Mouse (Mus musculus) forebrain, postnatal 0 days (tissue): ENCODE measurements at regions not wholly inside any gene's neighbourhood (a gene's known extent, or its start where the extent isn't known, plus 50 kb on each side); places are given as distances from the start of the nearest gene placed in this dataset.

Experiments used
- ATAC-seq: fragments of 200-750 bp; cut with Nextera tagmentation; 2 replicates; pipeline ENCODE4 v1.8.0; 2017; ENCODE audit warnings: mild to moderate bottlenecking, moderate library complexity
- DNase-seq: peaks from one replicate; pipeline ENCODE4 v3.0.0-alpha.2; 2015
- H3K27ac ChIP-seq: fragments of 300-500 bp; sonication (generic); 2 replicates; pipeline ENCODE4 v1.5.1; 2014; ENCODE audit warnings: low read depth, mild to moderate bottlenecking, antibody characterized with exemption, low read length, moderate library complexity, mixed read lengths
- H3K27me3 ChIP-seq: fragments of 300-500 bp; sonication (generic); 2 replicates; pipeline ENCODE4 v1.6.1; 2014; ENCODE audit warnings: mild to moderate bottlenecking, low read length, mixed read lengths; ENCODE audit not compliant: insufficient read depth
- H3K36me3 ChIP-seq: fragments of 300-500 bp; sonication (generic); 2 replicates; pipeline ENCODE4 v1.6.1; 2014; ENCODE audit warnings: mild to moderate bottlenecking, moderate library complexity; ENCODE audit not compliant: insufficient read depth
- H3K4me1 ChIP-seq: fragments of 300-500 bp; sonication (generic); 2 replicates; pipeline ENCODE4 v1.6.1; 2014; ENCODE audit warnings: antibody characterized with exemption; ENCODE audit not compliant: insufficient read depth
- H3K4me2 ChIP-seq: fragments of 300-500 bp; sonication (generic); 2 replicates; pipeline ENCODE4 v1.6.1; 2014; ENCODE audit warnings: low read depth, mild to moderate bottlenecking, moderate library complexity
- H3K4me3 ChIP-seq: fragments of 300-500 bp; sonication (generic); 2 replicates; pipeline ENCODE4 v1.5.1; 2014; ENCODE audit warnings: low read depth, low read length, mixed read lengths
- H3K9ac ChIP-seq: fragments of 300-500 bp; sonication (generic); 2 replicates; pipeline ENCODE4 v1.6.1; 2014; ENCODE audit warnings: mild to moderate bottlenecking
- H3K9me3 ChIP-seq: fragments of 300-500 bp; sonication (generic); 2 replicates; pipeline ENCODE4 v1.6.1; 2016; ENCODE audit warnings: low read length
- CTCF ChIP-seq: sonication (generic); IDR thresholded peaks from 2 replicates; pipeline ENCODE4 v1.5.1; 2016; ENCODE audit warnings: antibody characterized with exemption, control low read depth, low read depth
- WGBS: fragments of 180-500 bp; shearing (Covaris S2); extraction: QIAGEN DNeasy Blood & Tissue Kit; methylation state at CpG from one replicate; pipeline ENCODE4 v1.1.7; 2014; 5-methylcytosine and 5-hydroxymethylcytosine counted together

- peak; percentile 51 for DNase-seq
- WGBS = 34% methylated on average over 3 of the region's 3 CpGs
- Histone ChIP-seq H3K36me3 (no peaks in the 10 kb centered on the region), H3K27me3 (no peaks in the 10 kb centered on the region), H3K4me1 (no peaks in the 10 kb centered on the region), H3K9me3 (no peaks in the 10 kb centered on the region), H3K9ac (no peak overlapping the region), H3K4me3 (no peak overlapping the region), H3K4me2 (no peak overlapping the region), H3K27ac (no peak overlapping the region)
- peak; percentile 63 for TF ChIP-seq CTCF
- ATAC-seq = peak; percentile 48; the same call in 1 of the 2 replicates
These were observed 147.2 kb upstream of the Plscr5 start for GRCm38 (mm10) chr9:92045472-92045905.

- DNase-seq (no peak), ATAC-seq (no peak)
- no peak overlapping the region for H3K4me2 ChIP-seq
- WGBS = 83% methylated on average over 9 of the region's 9 CpGs
- no peak for TF ChIP-seq CTCF
- H3K4me1 ChIP-seq = no peaks in the 10 kb centered on the region
- H3K27me3 ChIP-seq = no peaks in the 10 kb centered on the region
- H3K9me3 ChIP-seq = no peaks in the 10 kb centered on the region
- no peak overlapping the region for H3K27ac ChIP-seq
- no peak overlapping the region for H3K9ac ChIP-seq
- no peaks in the 10 kb centered on the region for H3K36me3 ChIP-seq
- H3K4me3 ChIP-seq = no peak overlapping the region
These were observed 148.6 kb upstream of the Plscr5 start for GRCm38 (mm10) chr9:92044161-92044560.

- DNase-seq (no peak), ATAC-seq (no peak)
- H3K9me3 ChIP-seq = no peaks in the 10 kb centered on the region
- H3K27ac ChIP-seq = no peak overlapping the region
- no peak overlapping the region for H3K4me3 ChIP-seq
- H3K9ac ChIP-seq = no peak overlapping the region
- H3K36me3 ChIP-seq = no peaks in the 10 kb centered on the region
- H3K4me1 ChIP-seq = no peaks in the 10 kb centered on the region
- H3K27me3 ChIP-seq = no peaks in the 10 kb centered on the region
- H3K4me2 ChIP-seq = no peak overlapping the region
- no peak for TF ChIP-seq CTCF
- WGBS = 87% methylated on average over 3 of the region's 3 CpGs
These were observed 176.2 kb upstream of the Plscr5 start for GRCm38 (mm10) chr9:92016521-92016920.

- 48% methylated on average over 3 of the region's 3 CpGs for WGBS
- no peaks in the 10 kb centered on the region for H3K9me3 ChIP-seq
- no peak for TF ChIP-seq CTCF
These were observed 176.8 kb upstream of the Plscr5 start for GRCm38 (mm10) chr9:92015923-92016322.

GRCm38 (mm10) chr9:91988240-91988639, 204.5 kb upstream of the Plscr5 start:
- Histone ChIP-seq H3K27me3 (no peaks in the 10 kb centered on the region), H3K4me2 (no peak overlapping the region), H3K9me3 (no peaks in the 10 kb centered on the region), H3K4me3 (no peak overlapping the region), H3K27ac (no peak overlapping the region), H3K4me1 (no peaks in the 10 kb centered on the region), H3K9ac (no peak overlapping the region), H3K36me3 (no peaks in the 10 kb centered on the region)
- 67% methylated on average over 2 of the region's 2 CpGs for WGBS
- no peak for TF ChIP-seq CTCF
- ATAC-seq (no peak; the same call in 1 of the 2 replicates), DNase-seq (no peak)

More at GRCm38 (mm10) chr9:92015923-92016322, 176.8 kb upstream of the Plscr5 start:
- ATAC-seq (no peak), DNase-seq (no peak)
- H3K9ac ChIP-seq = no peak overlapping the region
- H3K4me3 ChIP-seq = no peak overlapping the region
- H3K36me3 ChIP-seq = no peaks in the 10 kb centered on the region
- no peak overlapping the region for H3K4me2 ChIP-seq
- H3K27me3 ChIP-seq = no peaks in the 10 kb centered on the region
- no peaks in the 10 kb centered on the region for H3K4me1 ChIP-seq
- H3K27ac ChIP-seq = no peak overlapping the region

GRCm38 (mm10) chr9:91981955-91982621, 210.6 kb upstream of the Plscr5 start:
- DNase-seq (no peak), ATAC-seq (no peak)
- H3K27ac ChIP-seq = no peak overlapping the region
- no peaks in the 10 kb centered on the region for H3K4me1 ChIP-seq
- no peak overlapping the region for H3K9ac ChIP-seq
- H3K4me3 ChIP-seq = no peak overlapping the region
- H3K36me3 ChIP-seq = no peaks in the 10 kb centered on the region
- H3K9me3 ChIP-seq = no peaks in the 10 kb centered on the region
- 31% methylated on average over 9 of the region's 9 CpGs for WGBS
- no peaks in the 10 kb centered on the region for H3K27me3 ChIP-seq
- no peak for TF ChIP-seq CTCF
- no peak overlapping the region for H3K4me2 ChIP-seq

GRCm38 (mm10) chr9:91981499-91981898, 211.2 kb upstream of the Plscr5 start:
- Histone ChIP-seq H3K4me1 (no peaks in the 10 kb centered on the region), H3K9me3 (no peaks in the 10 kb centered on the region), H3K4me2 (no peak overlapping the region), H3K27me3 (no peaks in the 10 kb centered on the region), H3K27ac (no peak overlapping the region), H3K36me3 (no peaks in the 10 kb centered on the region), H3K4me3 (no peak overlapping the region), H3K9ac (no peak overlapping the region)
- ATAC-seq (no peak), DNase-seq (no peak)
- 72% methylated on average over 3 of the region's 3 CpGs for WGBS
- no peak for TF ChIP-seq CTCF
